Mouse (Mus musculus): ENCODE results near the gene Prpf18.

DNA sequence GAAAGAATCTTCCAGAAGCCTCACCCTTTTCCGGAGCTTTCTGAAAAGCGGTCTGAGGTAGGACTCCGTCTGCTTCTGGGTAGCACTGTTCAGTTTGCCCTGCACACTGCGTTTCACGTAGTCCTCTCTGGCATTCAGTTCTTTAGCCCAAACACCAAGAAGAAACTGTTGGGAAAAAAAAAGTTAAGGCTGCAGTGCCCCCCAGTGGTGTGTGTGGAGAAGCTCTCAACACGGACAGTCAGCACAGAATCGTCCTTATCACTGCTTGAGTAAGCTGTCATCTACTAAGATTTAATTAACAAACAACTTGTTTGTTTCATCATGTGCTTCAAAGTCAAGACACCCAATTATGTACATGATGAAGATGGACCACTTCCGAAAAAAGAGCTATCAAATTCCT is 16.1 kb downstream of the Prpf18 start:
- no peak for TF ChIP-seq CTCF (IDR thresholded peaks at IDR 0.05; ENCODE audit: control insufficient read depth, insufficient read depth, insufficient read length)
- TF ChIP-seq FOSL1 (IDR thresholded peaks at IDR 0.05; ENCODE audit: insufficient read depth, low read length, poor library complexity, severe bottlenecking): no peak
- no peak for TF ChIP-seq MYOD1 (IDR thresholded peaks at IDR 0.05; ENCODE audit: control insufficient read depth, insufficient read length, low read depth)
- no peak for TF ChIP-seq MAX (IDR thresholded peaks at IDR 0.05)
- TF ChIP-seq USF1 (IDR thresholded peaks at IDR 0.05; ENCODE audit: low read depth): no peak
